Mouse (Mus musculus) forebrain, embryonic 16.5 days (tissue): ENCODE data around the gene Cnpy1. TPM values are rescaled to one million over a fixed set of nuclear protein-coding genes. Genes with fewer than 3 reads are reported as not detected.

Source experiments
- ATAC-seq: fragments of 200-750 bp; cut with Nextera tagmentation; 2 replicates; pipeline ENCODE4 v1.8.0; 2017; ENCODE audit warnings: mild to moderate bottlenecking, moderate library complexity
- H3K27ac ChIP-seq: fragments of 300-500 bp; sonication (generic); 2 replicates; pipeline ENCODE4 v1.5.1; 2014; ENCODE audit warnings: low read length, control low read depth
- H3K27me3 ChIP-seq: fragments of 300-500 bp; sonication (generic); replicated peaks from 2 replicates; pipeline ENCODE4 v1.6.1; 2014; ENCODE audit warnings: low read length; ENCODE audit not compliant: control insufficient read depth, insufficient read depth
- H3K36me3 ChIP-seq: fragments of 300-500 bp; sonication (generic); 2 replicates; pipeline ENCODE4 v1.6.1; 2014; ENCODE audit not compliant: control insufficient read depth, insufficient read depth
- H3K4me1 ChIP-seq: fragments of 300-500 bp; sonication (generic); replicated peaks from 2 replicates; pipeline ENCODE4 v1.6.1; 2014; ENCODE audit warnings: low read length; ENCODE audit not compliant: control insufficient read depth, insufficient read depth
- H3K4me2 ChIP-seq: fragments of 300-500 bp; sonication (generic); 2 replicates; pipeline ENCODE4 v1.6.1; 2014; ENCODE audit warnings: mild to moderate bottlenecking, low read length, control low read depth
- H3K4me3 ChIP-seq: fragments of 300-500 bp; sonication (generic); replicated peaks from 2 replicates; pipeline ENCODE4 v1.5.1; 2014; ENCODE audit warnings: mild to moderate bottlenecking, low read length, control low read depth
- H3K9ac ChIP-seq: fragments of 300-500 bp; sonication (generic); replicated peaks from 2 replicates; pipeline ENCODE4 v1.6.1; 2014; ENCODE audit warnings: low read depth, low read length, control low read depth
- H3K9me3 ChIP-seq: fragments of 300-500 bp; sonication (generic); 2 replicates; pipeline ENCODE4 v1.6.1; 2016; ENCODE audit warnings: low read length; ENCODE audit not compliant: control insufficient read depth
- WGBS: fragments of 180-500 bp; shearing (Covaris S2); extraction: QIAGEN DNeasy Blood & Tissue Kit; methylation state at CpG from one replicate; pipeline ENCODE4 v1.1.7; 2014; 5-methylcytosine and 5-hydroxymethylcytosine counted together
- polyA plus RNA-seq: library from polyadenylated mRNA; unstranded; fragments of >200 nt; fragmentation: Nextera tagmentation; extraction: Ambion mirVana; gene quantifications from 2 replicates; pipeline ENCODE4 v1.2.1, GENCODE M21; 2015

Cnpy1 gene
- polyA plus RNA-seq, 1 experiment from 2014 or later: 1.1 TPM

DNA sequence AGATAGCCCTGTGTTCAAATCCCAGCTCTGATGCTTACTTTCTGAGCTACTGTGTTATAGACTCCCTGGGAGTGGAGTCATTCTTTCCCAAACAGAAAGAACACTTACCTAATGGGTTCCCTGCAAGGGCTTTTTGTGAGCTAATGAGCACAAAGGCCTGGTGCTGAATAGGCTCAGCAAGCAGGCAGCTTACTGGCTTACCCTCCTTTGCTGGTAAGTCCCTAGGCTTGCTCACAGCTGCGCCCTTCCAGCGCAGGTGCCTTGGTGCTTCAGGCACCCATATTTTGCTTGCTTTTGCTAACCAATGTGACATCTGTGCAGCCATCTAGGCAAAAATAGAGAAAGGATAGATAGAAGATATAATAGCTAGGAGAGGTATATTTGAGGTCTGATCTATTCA lies 69.0 kb downstream of the Cnpy1 start:
- ATAC-seq: no peak
- WGBS: 0% methylated on average over 2 of the region's 2 CpGs
- H3K9ac ChIP-seq: no peak overlapping the region
- no peaks in the 10 kb centered on the region for H3K4me1 ChIP-seq
- no peak overlapping the region for H3K4me2 ChIP-seq
- no peaks in the 10 kb centered on the region for H3K9me3 ChIP-seq
- no peak overlapping the region for H3K27ac ChIP-seq
- peaks cover 81% of the 10 kb centered on the region for H3K27me3 ChIP-seq
- no peaks in the 10 kb centered on the region for H3K36me3 ChIP-seq
- H3K4me3 ChIP-seq: no peak overlapping the region

DNA sequence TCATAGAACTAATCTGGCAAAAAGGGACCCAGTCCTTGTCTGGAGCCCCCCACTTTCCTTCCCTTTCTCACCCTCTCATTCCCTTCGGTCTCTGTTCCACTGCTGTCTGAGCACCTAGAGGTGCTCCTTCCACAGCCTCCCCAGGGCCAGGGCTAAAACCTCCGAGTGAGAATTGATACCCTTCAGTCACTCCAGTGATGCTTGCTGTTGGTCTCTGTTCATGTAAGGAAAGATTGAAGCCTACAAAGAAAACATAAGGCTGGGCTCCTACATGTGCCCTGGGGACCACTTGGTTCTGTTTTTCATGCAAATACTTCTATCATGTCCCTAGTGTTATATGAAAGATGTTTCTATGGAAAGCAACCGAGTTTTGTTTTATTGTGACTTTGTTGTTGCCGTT lies 69.6 kb downstream of the Cnpy1 start:
- Histone ChIP-seq H3K9me3 (no peaks in the 10 kb centered on the region), H3K27ac (no peak overlapping the region), H3K4me3 (no peak overlapping the region), H3K36me3 (no peaks in the 10 kb centered on the region), H3K4me2 (no peak overlapping the region), H3K27me3 (peaks cover 81% of the 10 kb centered on the region), H3K9ac (no peak overlapping the region), H3K4me1 (no peaks in the 10 kb centered on the region)
- ATAC-seq: no peak
- 0% methylated on average over 4 of the region's 4 CpGs for WGBS

DNA sequence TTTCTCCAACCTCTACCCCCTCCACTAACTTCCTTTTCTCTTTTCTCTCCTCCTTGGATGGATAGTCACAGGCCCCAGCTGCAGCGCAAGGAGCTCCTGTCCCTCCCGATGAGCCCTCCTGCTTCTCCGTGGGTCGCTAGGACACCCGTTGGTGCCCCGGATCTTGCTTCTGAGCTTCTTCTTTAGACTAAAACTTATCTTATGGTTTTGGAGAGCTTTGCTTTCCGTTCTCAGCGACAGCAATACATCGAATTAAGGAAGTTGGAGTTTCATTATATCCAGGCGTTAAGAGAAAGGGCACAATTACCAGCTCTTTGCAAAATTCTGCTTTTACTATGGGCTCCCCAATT lies 70.1 kb downstream of the Cnpy1 start:
- Histone ChIP-seq H3K9me3 (no peaks in the 10 kb centered on the region), H3K27ac (no peak overlapping the region), H3K27me3 (peaks cover 80% of the 10 kb centered on the region), H3K9ac (no peak overlapping the region), H3K4me3 (no peak overlapping the region), H3K4me1 (no peaks in the 10 kb centered on the region), H3K36me3 (no peaks in the 10 kb centered on the region), H3K4me2 (no peak overlapping the region)
- peak; percentile 19; the same call in 1 of the 2 replicates for ATAC-seq
- 1% methylated on average over 10 of the region's 10 CpGs for WGBS

DNA sequence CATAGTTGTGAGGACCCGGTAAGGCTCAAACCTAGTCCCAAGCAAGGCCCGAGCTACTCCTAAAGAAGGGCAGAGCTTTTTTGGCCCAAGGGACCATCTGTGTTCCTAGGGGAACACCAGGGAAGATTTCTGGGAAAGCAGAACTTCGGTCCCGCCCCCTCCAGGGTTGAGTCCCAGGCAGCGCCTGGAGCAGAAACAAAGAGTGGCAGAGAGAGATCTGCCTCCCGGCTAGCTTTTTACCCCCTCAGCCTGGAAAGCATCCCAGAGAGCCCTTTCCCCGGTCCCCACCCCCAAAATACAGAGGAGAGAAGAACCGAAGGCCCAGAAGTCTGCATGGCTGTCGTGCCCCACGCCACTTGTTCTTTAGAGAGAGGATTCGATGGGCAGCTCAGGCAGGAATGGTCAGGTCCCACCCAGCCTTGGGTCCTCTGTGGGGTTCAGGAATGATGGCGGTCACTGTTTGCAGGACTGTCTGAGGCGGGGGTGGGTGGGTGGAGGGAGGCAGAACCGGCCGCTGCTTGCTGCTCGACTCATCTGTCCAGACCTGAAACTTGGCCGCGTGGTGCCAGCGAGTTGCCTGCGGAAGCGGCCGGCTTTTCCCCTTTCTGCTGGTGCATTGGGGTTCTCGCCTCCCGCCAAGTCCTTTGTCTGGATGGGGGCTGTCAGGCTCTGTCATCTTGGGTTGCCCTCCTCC lies 70.6 kb downstream of the Cnpy1 start:
- no peak overlapping the region for H3K27ac ChIP-seq
- no peaks in the 10 kb centered on the region for H3K4me1 ChIP-seq
- peaks cover 78% of the 10 kb centered on the region for H3K27me3 ChIP-seq
- H3K36me3 ChIP-seq: no peaks in the 10 kb centered on the region
- H3K4me3 ChIP-seq: no peak overlapping the region
- ATAC-seq: peak; percentile 45
- no peak overlapping the region for H3K9ac ChIP-seq
- WGBS: 0% methylated on average over 24 of the region's 24 CpGs
- H3K9me3 ChIP-seq: no peaks in the 10 kb centered on the region
- H3K4me2 ChIP-seq: no peak overlapping the region

DNA sequence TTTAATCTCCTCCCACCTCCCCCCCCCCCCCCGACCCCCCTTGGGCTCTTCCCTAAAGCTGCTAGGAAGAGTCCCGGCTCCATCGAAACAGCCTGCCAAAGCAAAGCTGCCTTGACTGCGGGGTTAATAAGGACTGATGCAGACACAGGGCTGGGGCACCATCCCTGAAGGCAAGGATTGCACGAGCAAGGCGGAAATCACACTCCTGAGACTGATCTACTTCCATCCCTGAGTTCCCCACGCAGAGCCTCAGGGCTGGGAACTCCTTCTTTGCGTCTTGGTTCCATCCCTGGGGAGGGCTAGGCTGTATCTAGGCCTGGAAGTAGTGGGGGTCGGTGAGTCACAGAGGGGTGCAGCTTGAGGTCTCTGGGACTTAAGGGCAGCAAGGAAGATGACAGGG lies 71.5 kb downstream of the Cnpy1 start:
- WGBS: 0% methylated on average over 9 of the region's 9 CpGs

DNA sequence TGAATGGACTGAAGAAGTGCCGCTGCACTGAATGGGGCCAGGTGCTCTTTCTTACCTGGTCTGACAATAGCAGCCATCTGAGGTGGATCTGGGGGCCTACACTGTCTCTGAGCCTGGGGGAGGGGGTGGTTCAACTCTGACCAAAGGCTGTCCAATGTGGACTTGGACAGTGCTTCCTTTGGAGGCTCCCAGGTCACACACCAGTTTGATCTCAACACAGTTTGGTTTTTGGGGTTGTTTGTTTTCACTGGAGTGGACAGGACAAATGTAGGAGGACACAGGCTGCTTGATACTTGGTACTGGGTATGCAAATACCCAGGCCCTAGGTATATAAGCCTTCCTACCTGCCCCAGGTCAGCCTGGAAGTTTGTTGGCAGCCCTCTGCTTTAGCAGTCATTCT lies 71.9 kb downstream of the Cnpy1 start:
- Histone ChIP-seq H3K4me3 (no peak overlapping the region), H3K4me1 (no peaks in the 10 kb centered on the region), H3K4me2 (no peak overlapping the region), H3K9me3 (no peaks in the 10 kb centered on the region), H3K27me3 (peaks cover 79% of the 10 kb centered on the region), H3K9ac (no peak overlapping the region), H3K27ac (no peak overlapping the region), H3K36me3 (no peaks in the 10 kb centered on the region)
- WGBS: 0% methylated on average over 1 of the region's 1 CpGs
- no peak for ATAC-seq

More for the DNA sequence above, 71.5 kb downstream of the Cnpy1 start:
- H3K9ac ChIP-seq: no peak overlapping the region
- no peaks in the 10 kb centered on the region for H3K9me3 ChIP-seq
- H3K27me3 ChIP-seq: peaks cover 78% of the 10 kb centered on the region
- no peak overlapping the region for H3K27ac ChIP-seq
- no peak overlapping the region for H3K4me2 ChIP-seq
- H3K36me3 ChIP-seq: no peaks in the 10 kb centered on the region
- no peak overlapping the region for H3K4me3 ChIP-seq
- ATAC-seq: no peak
- H3K4me1 ChIP-seq: no peaks in the 10 kb centered on the region

DNA sequence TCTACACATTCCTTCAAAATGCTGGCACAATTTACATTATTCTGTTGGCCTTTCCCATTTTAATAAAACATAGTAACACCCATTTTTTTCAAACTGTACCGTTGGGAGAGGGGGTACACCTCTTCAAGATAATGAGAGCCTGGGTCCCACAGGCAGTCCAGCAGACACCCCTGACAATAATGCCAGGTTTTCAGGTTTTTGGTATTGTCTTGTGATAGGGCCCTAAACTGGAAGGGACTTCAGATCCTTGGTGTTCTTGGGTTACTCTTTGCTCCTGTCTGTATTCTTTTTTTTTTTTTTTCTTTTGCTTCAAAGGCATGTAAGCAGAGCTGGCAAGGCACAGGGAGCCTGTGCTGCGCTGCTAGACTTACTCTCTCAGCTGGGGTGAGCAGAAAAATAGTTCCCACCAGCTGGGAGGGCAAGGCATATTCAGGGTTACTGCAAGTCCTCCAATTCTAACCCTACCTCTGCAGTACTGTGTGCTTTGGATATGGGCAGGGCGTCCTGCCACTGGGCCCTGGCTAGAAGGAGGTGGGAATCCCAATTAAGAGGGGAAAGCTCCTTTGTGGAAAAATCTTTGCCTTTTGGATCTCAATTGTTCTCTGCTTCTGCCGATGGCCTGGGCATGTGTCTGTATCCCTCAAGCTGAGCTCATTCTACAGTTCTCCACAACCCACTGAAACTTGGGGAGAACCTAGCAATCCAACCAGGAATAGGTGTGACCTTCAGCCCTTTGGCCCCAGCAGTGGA lies 72.5 kb downstream of the Cnpy1 start:
- no peak overlapping the region for H3K9ac ChIP-seq
- peaks cover 77% of the 10 kb centered on the region for H3K27me3 ChIP-seq
- ATAC-seq: no peak
- WGBS: 5% methylated on average over 4 of the region's 4 CpGs
- no peak overlapping the region for H3K4me2 ChIP-seq
- H3K4me1 ChIP-seq: 0 out of 2 replicates have a peak, but pooled peaks cover 2% of the 10 kb centered on the region
- no peak overlapping the region for H3K4me3 ChIP-seq
- H3K27ac ChIP-seq: no peak overlapping the region
- H3K36me3 ChIP-seq: no peaks in the 10 kb centered on the region
- H3K9me3 ChIP-seq: no peaks in the 10 kb centered on the region

DNA sequence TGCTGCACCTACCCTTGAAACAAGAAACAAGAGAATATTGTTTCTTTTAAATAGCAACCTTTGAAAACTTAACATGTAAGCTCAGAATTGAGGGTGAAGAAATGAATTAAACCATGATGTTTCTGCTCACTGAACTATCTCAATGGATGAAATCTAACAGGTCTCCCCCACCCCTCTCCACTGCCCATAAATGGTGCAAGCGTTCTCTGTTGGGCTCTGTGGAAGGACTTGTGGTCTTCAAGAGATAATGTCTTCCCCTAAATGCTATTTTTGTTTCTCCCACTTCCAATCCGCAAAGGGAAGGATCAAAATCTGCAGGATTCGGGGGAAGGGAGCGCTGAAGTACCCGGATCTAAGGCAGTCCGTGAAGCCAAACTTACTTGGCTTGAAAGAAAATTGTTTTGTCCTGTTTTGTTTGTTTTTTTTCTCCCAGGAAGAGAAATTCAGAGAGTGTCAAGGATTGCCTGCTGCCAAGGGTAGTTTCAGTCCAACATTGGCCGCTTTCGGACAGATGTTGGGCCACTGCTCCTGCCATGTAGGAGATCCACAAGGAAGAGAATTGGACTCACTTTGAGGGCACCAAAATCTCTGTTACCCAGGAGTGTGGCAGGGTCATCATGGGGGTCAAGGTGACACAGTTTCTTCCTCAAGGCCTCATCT lies 73.2 kb downstream of the Cnpy1 start:
- no peak for ATAC-seq
- Histone ChIP-seq H3K36me3 (no peaks in the 10 kb centered on the region), H3K9ac (no peak overlapping the region), H3K4me3 (no peak overlapping the region), H3K4me2 (no peak overlapping the region), H3K9me3 (no peaks in the 10 kb centered on the region), H3K27me3 (peaks cover 76% of the 10 kb centered on the region), H3K4me1 (0 out of 2 replicates have a peak, but pooled peaks cover 2% of the 10 kb centered on the region), H3K27ac (no peak overlapping the region)
- 2% methylated on average over 8 of the region's 8 CpGs for WGBS

DNA sequence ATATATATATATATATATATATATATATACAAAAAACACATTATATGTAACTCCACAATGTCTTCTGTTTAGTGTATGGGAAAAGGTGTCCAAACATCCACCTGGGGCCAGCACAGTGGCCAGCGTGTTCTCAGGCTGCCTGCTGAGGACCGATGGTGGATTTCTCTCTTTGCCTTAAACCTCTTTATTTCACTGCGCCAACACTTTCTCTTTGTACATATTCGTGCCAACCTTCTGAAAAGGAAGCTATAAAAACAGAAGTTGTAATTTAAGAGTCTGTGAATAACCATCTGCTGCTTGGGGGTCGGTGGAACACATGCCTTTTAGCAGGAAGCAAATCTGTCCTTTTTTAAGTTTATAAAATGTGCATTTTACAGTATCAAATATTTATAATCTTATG lies 73.9 kb downstream of the Cnpy1 start:
- ATAC-seq: no peak
- Histone ChIP-seq H3K9ac (no peak overlapping the region), H3K27me3 (peaks cover 74% of the 10 kb centered on the region), H3K4me2 (no peak overlapping the region), H3K9me3 (no peaks in the 10 kb centered on the region), H3K27ac (no peak overlapping the region), H3K36me3 (no peaks in the 10 kb centered on the region), H3K4me3 (no peak overlapping the region), H3K4me1 (peaks cover 7% of the 10 kb centered on the region)
- 2% methylated on average over 5 of the region's 5 CpGs for WGBS
